Mouse (Mus musculus) induced T-regulatory cell, adult 2 months (primary cell): ENCODE data around the gene Gpr18.
A peak's percentile ranks its signal among the peaks of the same experiment; 100 is the strongest.

Source experiments
- DNase-seq: peaks from one replicate; pipeline ENCODE4 v3.0.0-alpha.2; 2012; ENCODE audit warnings: low read depth

Gene Gpr18

GRCm38 (mm10) chr14:121915621-121916020, at the start of gene Gpr18:
TSS of gene Gpr18 (minus strand) at chr14:121915781.
- peak; percentile 92 for DNase-seq

GRCm38 (mm10) chr14:121964990-121965389, 49.4 kb upstream of the Gpr18 start, which contains the start of gene Gpr183:
TSS of gene Gpr183 (minus strand) at chr14:121965195.
- peak; percentile 87 for DNase-seq

- DNase-seq, result no peak
Measured at GRCm38 (mm10) chr14:121963942-121964335, 48.4 kb upstream of the Gpr18 start.

GRCm38 (mm10) chr14:121963251-121963941, 47.8 kb upstream of the Gpr18 start:
- DNase-seq, result peak; percentile 78

GRCm38 (mm10) chr14:121962128-121962890, 46.7 kb upstream of the Gpr18 start:
- DNase-seq, result peak; percentile 65

GRCm38 (mm10) chr14:121961496-121962127, 46.0 kb upstream of the Gpr18 start:
- DNase-seq, result peak; percentile 70

GRCm38 (mm10) chr14:121960997-121961396, 45.4 kb upstream of the Gpr18 start:
- peak; percentile 67 for DNase-seq

GRCm38 (mm10) chr14:121960531-121960930, 45.0 kb upstream of the Gpr18 start:
- peak; percentile 72 for DNase-seq

GRCm38 (mm10) chr14:121960031-121960430, 44.5 kb upstream of the Gpr18 start:
- no peak for DNase-seq

GRCm38 (mm10) chr14:121959538-121959980, 44.0 kb upstream of the Gpr18 start:
- peak; percentile 76 for DNase-seq

GRCm38 (mm10) chr14:121958751-121959537, 43.4 kb upstream of the Gpr18 start:
- peak; percentile 68 for DNase-seq

GRCm38 (mm10) chr14:121958041-121958750, 42.6 kb upstream of the Gpr18 start:
- peak; percentile 72 for DNase-seq

- DNase-seq, result peak; percentile 59
Measured at GRCm38 (mm10) chr14:121957176-121957871, 41.7 kb upstream of the Gpr18 start.

- peak; percentile 61 for DNase-seq
Measured at GRCm38 (mm10) chr14:121956291-121956690, 40.7 kb upstream of the Gpr18 start.

- DNase-seq, result peak; percentile 81
Measured at GRCm38 (mm10) chr14:121955176-121955795, 39.7 kb upstream of the Gpr18 start.

GRCm38 (mm10) chr14:121954608-121955007, 39.0 kb upstream of the Gpr18 start:
- peak; percentile 91 for DNase-seq

GRCm38 (mm10) chr14:121954129-121954528, 38.5 kb upstream of the Gpr18 start:
- no peak for DNase-seq

- DNase-seq, result no peak
Measured at GRCm38 (mm10) chr14:121952046-121952400, 36.4 kb upstream of the Gpr18 start.

- peak; percentile 74 for DNase-seq
Measured at GRCm38 (mm10) chr14:121951399-121952045, 35.9 kb upstream of the Gpr18 start.

GRCm38 (mm10) chr14:121949897-121950296, 34.3 kb upstream of the Gpr18 start:
- peak; percentile 60 for DNase-seq
